Mouse (Mus musculus) mammary gland, adult 2 months (tissue): ENCODE results near the gene Insl6. TPM values are rescaled to one million over a fixed set of nuclear protein-coding genes. Genes with fewer than 3 reads are reported as not detected.

Source experiments
- polyA plus RNA-seq: library from polyadenylated mRNA; depleted of rRNA; stranded (reverse); fragments of >200 nt; gene quantifications from 2 replicates; pipeline ENCODE4 v1.2.3, GENCODE M21; 2012; ENCODE audit warnings: low replicate concordance; rRNA removed

Gene Insl6
- polyA plus RNA-seq: 1.4 and 2.8 TPM in 2 replicates

GRCm38 (mm10) chr19:29325053-29325851 lies at the start of gene Insl6:
Gene Insl6, minus strand, starts transcription at chr19:29325356.

GRCm38 (mm10) chr19:29366969-29367622 lies 41.9 kb upstream of the Insl6 start, which contains the start of the genes Plgrkt and Cd274:
Gene Plgrkt, minus strand, starts transcription at chr19:29367390.
Gene Cd274, plus strand, starts transcription at chr19:29367455.

GRCm38 (mm10) chr19:29334068-29334745 lies 9.1 kb upstream of the Insl6 start, which contains the start of gene Rln1:
Gene Rln1, minus strand, starts transcription at chr19:29334670.

Other genes with a start within 250 kb of the Insl6 start
- gene Rcl1, start 224.0 kb downstream of the Insl6 start, polyA plus RNA-seq: 19.6 and 30.1 TPM in 2 replicates
- 9.1 and 9.8 TPM in 2 replicates for gene Jak2, start 73.5 kb downstream of the Insl6 start, polyA plus RNA-seq
- gene Rln1, start 9.3 kb upstream of the Insl6 start, polyA plus RNA-seq: not detected in 2 replicates
- gene Plgrkt, start 42.0 kb upstream of the Insl6 start, polyA plus RNA-seq: 62.5 and 78.0 TPM in 2 replicates
- 7.8 and 17.7 TPM in 2 replicates for gene Cd274, start 42.1 kb upstream of the Insl6 start, polyA plus RNA-seq
- 0.73 and 1.1 TPM in 2 replicates for gene Pdcd1lg2, start 85.6 kb upstream of the Insl6 start, polyA plus RNA-seq
- gene Ric1, start 196.9 kb upstream of the Insl6 start, polyA plus RNA-seq: 13.8 and 18.0 TPM in 2 replicates